Mouse (Mus musculus) lung, postnatal 4 days (tissue): ENCODE data around the gene Olfm2.

Source experiments
- DNase-seq, 2 experiments: peaks; one replicate each; pipeline ENCODE4 v3.0.0; 2021

The Olfm2 gene

GRCm38 (mm10) chr9:20745129-20745966 lies 801 bp downstream of the Olfm2 start:
- DNase-seq, result no peak

- DNase-seq, result peak in 1 of 2 experiments; percentile 27
Measured at GRCm38 (mm10) chr9:20743946-20744738, 2.0 kb downstream of the Olfm2 start.

DNA sequence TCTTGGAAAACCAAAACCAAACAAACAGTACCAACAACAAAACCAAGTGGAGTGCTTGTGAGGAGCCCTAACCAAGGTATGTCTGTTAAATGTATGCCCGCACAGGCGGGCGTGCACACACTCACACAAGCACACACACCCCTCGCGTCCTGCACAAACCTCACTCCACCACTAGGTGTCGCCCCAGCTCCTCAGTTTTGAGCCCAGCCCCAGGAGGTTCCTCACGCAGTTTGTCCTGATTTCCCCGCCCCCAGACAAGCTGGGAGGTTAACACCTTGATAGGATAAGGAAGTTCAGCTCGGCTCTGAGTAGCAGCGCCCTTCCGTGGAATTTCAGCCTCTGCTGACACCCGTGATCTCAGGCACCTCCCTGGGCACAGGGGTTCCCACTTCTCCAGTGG lies 5.7 kb downstream of the Olfm2 start:
- DNase-seq, result peak; percentile 83 to 88

DNA sequence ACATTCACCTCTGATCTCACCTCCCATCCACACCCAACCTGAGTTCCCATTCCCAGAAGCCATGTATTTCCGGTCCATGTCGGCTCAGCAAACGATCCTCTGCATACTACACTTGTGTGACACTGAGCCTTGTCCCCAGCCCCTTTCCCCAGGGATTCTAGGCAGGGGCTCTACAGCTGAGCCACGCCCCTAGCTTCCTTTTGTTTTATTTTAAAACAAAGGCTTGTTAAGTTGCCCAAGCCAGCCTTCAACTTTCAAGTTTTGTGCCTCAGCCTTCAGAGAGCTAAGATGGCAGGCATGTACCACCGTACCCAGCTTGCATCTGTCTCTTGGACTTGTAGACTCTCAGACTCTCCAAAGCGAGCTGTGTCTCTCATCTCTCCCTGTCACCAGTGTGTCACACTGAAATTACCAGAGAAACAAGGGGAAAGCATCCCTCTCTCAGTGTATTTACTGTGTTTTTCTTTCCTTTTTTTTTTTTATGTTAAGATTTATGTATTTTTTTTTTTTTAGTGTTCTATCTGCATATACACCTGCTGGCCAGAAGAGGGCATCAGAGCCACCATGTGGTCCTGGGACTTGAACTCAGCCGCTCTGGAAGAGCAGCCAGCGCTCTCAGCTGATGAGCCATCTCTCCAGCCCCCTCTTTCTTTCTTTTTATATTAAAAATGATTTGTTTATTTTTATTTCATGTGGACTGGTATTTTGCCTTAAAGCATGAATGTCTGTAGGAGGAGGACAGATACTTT lies 7.7 kb downstream of the Olfm2 start:
- DNase-seq, result no peak

- no peak for DNase-seq
Measured at GRCm38 (mm10) chr9:20737227-20737626, 8.9 kb downstream of the Olfm2 start.

DNA sequence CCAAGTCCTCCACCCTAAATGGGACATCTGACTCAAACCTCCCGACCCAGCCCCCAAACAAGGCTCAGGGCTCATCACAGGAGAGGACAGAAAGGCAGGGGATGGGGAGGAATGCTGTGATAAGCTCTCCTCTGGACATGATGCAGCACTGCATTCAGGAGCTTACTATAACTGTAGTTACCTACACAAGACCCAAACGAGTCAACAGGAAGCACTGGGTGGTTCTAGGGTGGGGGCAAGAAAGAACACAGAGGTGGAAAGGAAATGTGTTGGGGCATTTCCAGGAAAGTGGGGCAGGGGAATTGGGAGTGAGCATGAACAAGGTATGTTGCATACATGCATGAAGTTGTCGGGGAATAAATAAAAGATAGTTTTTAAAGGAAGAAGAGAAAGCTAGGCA lies 11.5 kb downstream of the Olfm2 start:
- no peak for DNase-seq

GRCm38 (mm10) chr9:20731797-20732196 lies 14.4 kb downstream of the Olfm2 start:
- no peak for DNase-seq

- DNase-seq, result no peak
Measured at GRCm38 (mm10) chr9:20729451-20729850, 16.7 kb downstream of the Olfm2 start.

DNA sequence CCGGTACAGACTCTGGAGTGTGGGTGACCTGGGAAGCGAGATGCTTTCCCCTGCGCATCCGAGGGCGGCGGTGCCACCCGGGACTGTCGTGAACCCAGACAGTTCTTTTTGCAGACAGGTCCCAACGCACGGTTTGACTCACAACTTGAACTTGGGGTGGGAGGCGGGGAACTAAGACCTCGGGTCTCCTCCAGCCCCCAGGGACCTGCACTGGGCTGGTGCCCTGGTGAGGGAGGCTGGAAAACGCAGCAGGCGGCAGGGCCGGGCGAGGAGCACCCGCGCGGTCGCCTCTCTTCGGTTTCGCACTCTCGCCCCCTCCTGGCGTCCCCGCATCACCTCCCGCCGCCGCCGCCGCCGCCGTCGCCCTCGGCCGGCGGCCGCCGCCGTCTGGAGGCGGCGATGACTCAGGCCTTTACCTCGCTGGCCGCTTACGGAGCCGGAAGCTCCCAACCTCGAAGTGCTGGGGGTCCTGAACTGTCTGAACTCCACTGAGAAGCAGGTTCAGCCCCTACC lies 18.5 kb downstream of the Olfm2 start:
- DNase-seq, result peak; percentile 49 to 66

GRCm38 (mm10) chr9:20726859-20727600 lies 19.1 kb downstream of the Olfm2 start:
- no peak for DNase-seq

DNA sequence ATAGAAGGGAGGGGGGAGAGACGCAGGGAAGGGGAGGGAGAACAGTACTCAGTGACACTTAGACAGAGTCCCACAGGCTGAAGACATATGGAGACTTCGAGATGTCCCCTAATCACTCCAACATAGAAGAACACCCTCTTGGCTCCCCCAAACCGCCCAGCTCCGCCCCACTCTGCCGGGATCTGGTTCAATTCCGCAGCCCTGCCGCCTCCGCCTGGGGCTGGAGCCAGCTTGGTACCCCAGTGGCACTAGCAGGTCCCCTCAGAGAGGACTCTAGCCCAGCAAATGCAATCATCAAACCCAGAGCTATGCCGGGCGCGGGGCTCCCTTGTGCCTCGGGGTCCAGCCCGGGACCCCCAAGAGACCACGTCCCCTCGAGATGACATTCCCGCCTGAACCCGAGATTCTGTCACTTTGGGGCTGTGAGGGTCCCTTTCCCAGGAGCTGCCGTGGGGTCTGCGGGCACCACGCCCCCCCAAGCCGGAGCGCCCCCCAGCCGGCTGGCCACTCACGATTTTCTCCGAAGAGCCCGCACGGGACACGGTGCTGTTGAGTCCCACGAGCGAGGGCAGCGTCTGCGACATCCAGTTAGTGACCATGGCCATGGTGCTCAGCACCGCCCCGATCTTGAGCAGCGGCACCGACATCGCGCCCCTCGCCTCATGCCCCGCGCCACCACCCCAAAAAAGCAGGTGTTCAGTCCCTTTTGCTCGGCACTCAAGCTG lies 19.9 kb downstream of the Olfm2 start:
- no peak for DNase-seq

DNA sequence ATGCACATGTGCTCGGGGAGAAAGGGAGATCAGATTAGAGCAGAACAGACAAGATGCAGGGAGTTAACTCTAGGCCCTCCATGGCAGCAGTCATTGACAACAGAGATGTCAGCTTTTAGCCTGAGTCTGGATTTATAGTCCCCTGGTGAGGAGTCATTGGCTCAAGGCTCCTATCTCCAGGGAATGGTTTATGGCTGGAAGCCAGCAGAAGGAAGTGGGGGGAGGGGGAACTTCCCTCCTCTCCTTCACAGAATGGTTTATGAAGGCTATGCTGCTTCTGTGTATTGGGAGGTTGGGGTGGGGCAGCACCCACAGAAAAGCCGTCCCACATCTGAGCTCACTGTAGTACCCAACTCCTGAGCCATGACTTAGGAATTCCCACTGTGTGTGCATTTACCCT lies 24.6 kb downstream of the Olfm2 start:
- DNase-seq, result no peak

DNA sequence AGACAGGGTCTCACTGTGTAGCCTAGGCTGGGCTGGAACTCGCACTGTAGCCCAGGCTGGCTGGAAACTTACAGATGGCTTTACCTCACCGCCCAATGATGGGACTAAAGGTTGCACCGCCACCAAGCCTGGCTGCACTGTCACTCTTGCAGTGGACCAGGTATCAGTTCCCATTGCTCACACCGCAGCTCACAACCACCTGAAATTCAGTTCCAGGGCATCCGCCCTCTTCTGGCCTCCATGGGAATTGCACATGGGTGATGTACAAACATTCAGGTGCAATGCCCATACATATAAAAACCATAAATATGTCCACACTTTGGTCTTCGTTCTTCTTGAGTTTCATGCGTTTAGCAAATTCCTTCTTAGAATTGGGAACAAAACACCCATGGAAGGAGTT lies 30.8 kb downstream of the Olfm2 start:
- DNase-seq, result no peak

- DNase-seq, result no peak
Measured at GRCm38 (mm10) chr9:20713478-20713987, 32.6 kb downstream of the Olfm2 start.

- DNase-seq, result no peak
Measured at GRCm38 (mm10) chr9:20712934-20713477, 33.1 kb downstream of the Olfm2 start.

- no peak for DNase-seq
Measured at GRCm38 (mm10) chr9:20710471-20710870, 35.7 kb downstream of the Olfm2 start.

GRCm38 (mm10) chr9:20705981-20706380 lies 40.2 kb downstream of the Olfm2 start:
- DNase-seq, result no peak

DNA sequence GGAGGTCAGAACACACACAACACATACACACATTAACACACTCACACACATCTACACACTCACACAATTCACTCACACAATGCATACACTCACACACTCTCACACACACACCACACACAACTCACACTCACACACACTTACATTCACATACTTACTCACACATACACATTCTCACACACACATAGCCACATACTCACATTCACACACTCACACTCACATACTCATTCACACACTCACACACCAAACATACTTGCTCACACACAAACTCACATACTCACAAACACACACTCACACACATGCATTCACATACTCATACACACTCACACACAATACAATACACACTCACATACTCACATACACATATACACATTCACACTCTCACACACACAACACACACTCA lies 40.7 kb downstream of the Olfm2 start:
- DNase-seq, result no peak

- DNase-seq, result no peak
Measured at GRCm38 (mm10) chr9:20703832-20704380, 42.2 kb downstream of the Olfm2 start.

GRCm38 (mm10) chr9:20697466-20697865 lies 48.7 kb downstream of the Olfm2 start:
- no peak for DNase-seq
